Mouse (Mus musculus) CH12.LX (cell line): ENCODE results near the gene Hpse2. TPM values are rescaled to one million over a fixed set of nuclear protein-coding genes. Genes with fewer than 3 reads are reported as not detected.

Experiments used
- DNase-seq: peaks from one replicate; pipeline ENCODE4 v3.0.0-alpha.2; 2013; ENCODE audit errors: extremely low read depth
- H3K27ac ChIP-seq: 2 replicates; pipeline ENCODE4 v1.5.1; 2012; ENCODE audit warnings: low read depth, mild to moderate bottlenecking, control low read depth, moderate library complexity; ENCODE audit not compliant: insufficient read depth
- H3K27me3 ChIP-seq: replicated peaks from 2 replicates; pipeline ENCODE3; 2012; ENCODE audit warnings: inconsistent platforms
- H3K36me3 ChIP-seq, 2 experiments: replicated peaks in 1 of 2; 2 replicates each; pipeline versions ENCODE3 to v1.6.1; 2012; ENCODE audit warnings: inconsistent platforms in 1 of 2, low read length in 1 of 2, mild to moderate bottlenecking in 1 of 2, mixed read lengths in 1 of 2, moderate library complexity in 1 of 2; ENCODE audit not compliant: control insufficient read depth in 1 of 2, insufficient read depth in 1 of 2
- H3K4me1 ChIP-seq, 2 experiments: 2 replicates each; pipeline ENCODE4 v1.6.1; 2012; ENCODE audit warnings: inconsistent platforms in 1 of 2, moderate library complexity in 1 of 2; ENCODE audit not compliant: insufficient read depth in 2 of 2, control insufficient read depth in 1 of 2
- H3K4me2 ChIP-seq: 2 replicates; pipeline ENCODE4 v1.6.1; 2012; ENCODE audit warnings: low read depth, mild to moderate bottlenecking, control low read depth; ENCODE audit not compliant: poor library complexity, insufficient read depth, severe bottlenecking
- H3K4me3 ChIP-seq, 3 experiments: fragments of 150-350 bp in 1 of 3; sonication (generic) in 1 of 3; replicated peaks in 1 of 3; 2 replicates each; pipeline versions ENCODE3 to v1.5.1; 2011 to 2012; ENCODE audit warnings: low read depth in 2 of 3, low read length in 2 of 3, mild to moderate bottlenecking in 2 of 3, moderate library complexity in 2 of 3, control low read depth in 1 of 3, improper control_type of control experiment in 1 of 3, inconsistent platforms in 1 of 3, mixed read lengths in 1 of 3; ENCODE audit not compliant: poor library complexity in 1 of 3
- H3K79me2 ChIP-seq: replicated peaks from 2 replicates; pipeline ENCODE4 v1.6.1; 2012; ENCODE audit warnings: mild to moderate bottlenecking, moderate library complexity; ENCODE audit not compliant: control insufficient read depth, poor library complexity, insufficient read depth, severe bottlenecking; ENCODE audit errors: extremely low read depth
- H3K9ac ChIP-seq: 2 replicates; pipeline ENCODE4 v1.6.1; 2012; ENCODE audit warnings: low read depth, mild to moderate bottlenecking, control low read depth, moderate library complexity; ENCODE audit not compliant: insufficient read depth
- H3K9me3 ChIP-seq: replicated peaks from 2 replicates; pipeline ENCODE3; 2012; ENCODE audit warnings: low read length, inconsistent platforms, mixed read lengths
- BHLHE40 ChIP-seq: IDR thresholded peaks from 2 replicates; pipeline ENCODE4 v1.6.1; 2011; ENCODE audit warnings: mild to moderate bottlenecking, low read depth, low read length, improper control_type of control experiment
- CHD1 ChIP-seq: IDR thresholded peaks from 2 replicates; pipeline ENCODE4 v1.6.1; 2012; ENCODE audit warnings: low read depth, low read length, improper control_type of control experiment, inconsistent platforms
- CHD2 ChIP-seq: IDR thresholded peaks from 2 replicates; pipeline ENCODE4 v1.6.1; 2011; ENCODE audit warnings: low read length, improper control_type of control experiment
- ELF1 ChIP-seq: IDR thresholded peaks from 2 replicates; pipeline ENCODE4 v1.6.1; 2014; ENCODE audit warnings: low read depth, mild to moderate bottlenecking, inconsistent platforms, low read length, improper control_type of control experiment
- HCFC1 ChIP-seq: IDR thresholded peaks from 2 replicates; pipeline ENCODE4 v1.6.1; 2012; ENCODE audit warnings: low read depth, mild to moderate bottlenecking, inconsistent platforms, low read length, improper control_type of control experiment
- JUN ChIP-seq: IDR thresholded peaks from 2 replicates; pipeline ENCODE4 v1.6.1; 2011; ENCODE audit warnings: low read depth, mild to moderate bottlenecking, low read length, improper control_type of control experiment, moderate library complexity; ENCODE audit not compliant: insufficient read depth
- KAT2A ChIP-seq: IDR thresholded peaks from 2 replicates; pipeline ENCODE4 v1.6.1; 2012; ENCODE audit warnings: low read length, improper control_type of control experiment, inconsistent platforms; ENCODE audit not compliant: insufficient replicate concordance
- MAFK ChIP-seq: IDR thresholded peaks from 2 replicates; pipeline ENCODE4 v1.6.1; 2011; ENCODE audit warnings: low read length, improper control_type of control experiment; ENCODE audit not compliant: insufficient replicate concordance
- MAX ChIP-seq: IDR thresholded peaks from 2 replicates; pipeline ENCODE4 v1.6.1; 2011; ENCODE audit warnings: low read length, improper control_type of control experiment
- MAZ ChIP-seq: IDR thresholded peaks from 2 replicates; pipeline ENCODE4 v1.6.1; 2012; ENCODE audit warnings: low read depth, mild to moderate bottlenecking, inconsistent platforms, low read length, improper control_type of control experiment, moderate library complexity
- MEF2A ChIP-seq: IDR thresholded peaks from 2 replicates; pipeline ENCODE4 v1.6.1; 2014; ENCODE audit warnings: low read depth, mild to moderate bottlenecking, inconsistent platforms, low read length, improper control_type of control experiment, borderline replicate concordance
- MXI1 ChIP-seq: IDR thresholded peaks from 2 replicates; pipeline ENCODE4 v1.6.1; 2011; ENCODE audit warnings: mild to moderate bottlenecking, low read depth, low read length, improper control_type of control experiment
- MYC ChIP-seq: IDR thresholded peaks from 2 replicates; pipeline ENCODE4 v1.6.1; 2011; ENCODE audit warnings: low read depth, mild to moderate bottlenecking, improper control_type of control experiment, low read length
- NELFE ChIP-seq: IDR thresholded peaks from 2 replicates; pipeline ENCODE4 v1.6.1; 2011; ENCODE audit warnings: low read depth, low read length, improper control_type of control experiment
- NRF1 ChIP-seq: IDR thresholded peaks from 2 replicates; pipeline ENCODE4 v1.6.1; 2014; ENCODE audit warnings: low read depth, mild to moderate bottlenecking, inconsistent platforms, low read length, improper control_type of control experiment, moderate library complexity
- POLR2A ChIP-seq: IDR thresholded peaks from 2 replicates; pipeline ENCODE4 v1.6.1; 2011; ENCODE audit warnings: low read depth, mild to moderate bottlenecking, improper control_type of control experiment, low read length
- POLR2AphosphoS2 ChIP-seq: IDR thresholded peaks from 2 replicates; pipeline ENCODE4 v1.6.1; 2011; ENCODE audit warnings: low read depth, low read length, improper control_type of control experiment
- RAD21 ChIP-seq: IDR thresholded peaks from 2 replicates; pipeline ENCODE4 v1.6.1; 2011; ENCODE audit warnings: low read depth, mild to moderate bottlenecking, low read length, improper control_type of control experiment, moderate library complexity
- RCOR1 ChIP-seq: conservative IDR thresholded peaks from 2 replicates; pipeline ENCODE4 v1.6.1; 2012; ENCODE audit warnings: low read depth, mild to moderate bottlenecking, inconsistent platforms, low read length, improper control_type of control experiment
- SIN3A ChIP-seq: IDR thresholded peaks from 2 replicates; pipeline ENCODE4 v1.6.1; 2012; ENCODE audit warnings: low read length, improper control_type of control experiment, inconsistent platforms
- TBP ChIP-seq: conservative IDR thresholded peaks from 2 replicates; pipeline ENCODE4 v1.6.1; 2011; ENCODE audit warnings: low read depth, low read length, improper control_type of control experiment
- TCF12 ChIP-seq: IDR thresholded peaks from 2 replicates; pipeline ENCODE4 v1.6.1; 2014; ENCODE audit warnings: low read depth, mild to moderate bottlenecking, inconsistent platforms, low read length, improper control_type of control experiment
- UBTF ChIP-seq: IDR thresholded peaks from 2 replicates; pipeline ENCODE4 v1.6.1; 2012; ENCODE audit warnings: low read depth, mild to moderate bottlenecking, inconsistent platforms, low read length, improper control_type of control experiment, moderate library complexity
- USF1 ChIP-seq: IDR thresholded peaks from 2 replicates; pipeline ENCODE4 v1.6.1; 2014; ENCODE audit warnings: low read depth, mild to moderate bottlenecking, inconsistent platforms, low read length, improper control_type of control experiment
- ZKSCAN1 ChIP-seq: IDR thresholded peaks from 2 replicates; pipeline ENCODE4 v1.6.1; 2012; ENCODE audit warnings: low read depth, inconsistent platforms, low read length, improper control_type of control experiment, borderline replicate concordance
- ZMIZ1 ChIP-seq: IDR thresholded peaks from 2 replicates; pipeline ENCODE4 v1.6.1; 2012; ENCODE audit warnings: low read depth, mild to moderate bottlenecking, inconsistent platforms, low read length, improper control_type of control experiment
- ZNF384 ChIP-seq: IDR thresholded peaks from 2 replicates; pipeline ENCODE4 v1.6.1; 2012; ENCODE audit warnings: low read depth, low read length, improper control_type of control experiment, inconsistent platforms
- dilution Hi-C: fragments of 300-500 bp; cut with MboI; formaldehyde crosslinking; loops from 2 replicates; pipeline ENCODE4 v1.14.3; 2020; ENCODE audit warnings: low sequenced_read_pairs; ENCODE audit not compliant: extremely low pct_unique_long_range_greater_than_20kb, extremely low pct_ligation_motif_present
- in situ Hi-C: fragments of 300-500 bp; cut with MboI; formaldehyde crosslinking; loops from 3 replicates; pipeline ENCODE4 v1.14.3; 2019; ENCODE audit warnings: low sequenced_read_pairs, low pct_ligation_motif_present, low pct_unique_long_range_greater_than_20kb, mixed read lengths
- polyA plus RNA-seq: library from polyadenylated mRNA; unstranded; fragments of >175 nt; gene quantifications from 2 replicates; pipeline ENCODE4 v1.2.1, GENCODE M21; 2012; ENCODE audit warnings: low read depth; ENCODE audit not compliant: insufficient read length
- total RNA-seq, 2 experiments: library from RNA; depleted of rRNA; stranded (reverse); fragments of 300-350 nt in 1 of 2; fragments of >200 nt in 1 of 2; gene quantifications; 2 replicates each; pipeline ENCODE4 v1.2.3; 2012 to 2014

Gene Hpse2
- total and polyA plus RNA-seq, 3 experiments = not detected

GRCm38 (mm10) chr19:42809491-42809890, 578.7 kb downstream of the Hpse2 start:
- H3K79me2 ChIP-seq = no peaks in the 10 kb centered on the region
- H3K4me3 ChIP-seq = no peak overlapping the region
- H3K36me3 ChIP-seq = no peaks in the 10 kb centered on the region
- no peak overlapping the region for H3K4me2 ChIP-seq
- no peaks in the 10 kb centered on the region for H3K27me3 ChIP-seq
- DNase-seq = no peak
- H3K27ac ChIP-seq = no peak overlapping the region
- TF ChIP-seq USF1 (no peak), CHD2 (no peak), RAD21 (no peak), MXI1 (no peak), MAFK (no peak), RCOR1 (no peak), BHLHE40 (no peak), MYC (no peak), CHD1 (no peak), UBTF (no peak), ZKSCAN1 (no peak), MAX (no peak), POLR2AphosphoS2 (no peak), MEF2A (no peak), KAT2A (no peak), SIN3A (no peak), NELFE (no peak), HCFC1 (no peak), NRF1 (no peak)
- no peaks in the 10 kb centered on the region for H3K9me3 ChIP-seq
- peaks cover 0 to 13% of the 10 kb centered on the region in 2 experiments; a peak in 2 of 4 replicates for H3K4me1 ChIP-seq
- H3K9ac ChIP-seq = no peak overlapping the region
- in situ Hi-C loops = loop anchor here (10.0 kb wide), 1 partner anchor 215 kb away; no protein-coding TSS in a partner anchor
- dilution Hi-C loops = no loop called here

- no peak overlapping the region for H3K27ac ChIP-seq
- no peak overlapping the region for H3K9ac ChIP-seq
- H3K27me3 ChIP-seq = no peaks in the 10 kb centered on the region
- DNase-seq = no peak
- dilution Hi-C loops (no loop called here), in situ Hi-C loops (no loop called here)
- H3K36me3 ChIP-seq = no peaks in the 10 kb centered on the region
- no peak overlapping the region for H3K4me2 ChIP-seq
- H3K79me2 ChIP-seq = no peaks in the 10 kb centered on the region
- H3K4me3 ChIP-seq = no peak overlapping the region
- H3K4me1 ChIP-seq = peaks cover 0 to 8% of the 10 kb centered on the region in 2 experiments; a peak in 2 of 4 replicates
- no peaks in the 10 kb centered on the region for H3K9me3 ChIP-seq
- TF ChIP-seq POLR2A (no peak), TCF12 (no peak), SIN3A (no peak), NRF1 (no peak), MAZ (no peak), ZNF384 (no peak), JUN (no peak), RAD21 (no peak), HCFC1 (no peak), NELFE (no peak), TBP (no peak), ZMIZ1 (no peak), ZKSCAN1 (no peak), ELF1 (no peak)
Observed at GRCm38 (mm10) chr19:42797866-42798265, 590.3 kb downstream of the Hpse2 start.
